Mouse (Mus musculus) spleen, postnatal 36 days (tissue): ENCODE measurements around the gene Kctd8.

Source experiments
- DNase-seq, 2 experiments: peaks; one replicate each; pipeline ENCODE4 v3.0.0; 2022; ENCODE audit warnings: low spot score in 2 of 2, mixed read lengths in 1 of 2

Gene Kctd8

GRCm38 (mm10) chr5:69159897-69160509, 181.5 kb downstream of the Kctd8 start:
- no peak for DNase-seq

GRCm38 (mm10) chr5:69156489-69156888, 185.0 kb downstream of the Kctd8 start:
- DNase-seq, result no peak

- DNase-seq, result no peak
These were observed 195.7 kb downstream of the Kctd8 start for GRCm38 (mm10) chr5:69145827-69146226.

GRCm38 (mm10) chr5:69141082-69141481, 200.4 kb downstream of the Kctd8 start:
- DNase-seq, result no peak

- no peak for DNase-seq
These were observed 232.8 kb downstream of the Kctd8 start for GRCm38 (mm10) chr5:69108718-69109117.

GRCm38 (mm10) chr5:69088912-69089311, 252.6 kb downstream of the Kctd8 start:
- no peak for DNase-seq
